Mouse (Mus musculus) liver, embryonic 14.5 days (tissue): ENCODE results near the gene Vmn1r24. TPM values are rescaled to one million over a fixed set of nuclear protein-coding genes. Genes with fewer than 3 reads are reported as not detected.
"Not testable (repeated sequence)": the region's sequence is repeated elsewhere in the genome, so short reads cannot be mapped to it uniquely, and the experiment has no call there.

Experiments used
- ATAC-seq: fragments of 200-750 bp; cut with Nextera tagmentation; 2 replicates; pipeline ENCODE4 v1.8.0; 2017; ENCODE audit warnings: moderate number of reproducible peaks, mild to moderate bottlenecking, moderate library complexity; ENCODE audit not compliant: insufficient read depth
- DNase-seq, 3 experiments: peaks; one replicate each; pipeline ENCODE4 v3.0.0-alpha.2; 2012 to 2013; ENCODE audit warnings: low read depth in 3 of 3, low spot score in 3 of 3
- H3K27ac ChIP-seq: fragments of 300-500 bp; sonication (generic); 2 replicates; pipeline ENCODE4 v1.5.1; 2014; ENCODE audit warnings: moderate library complexity, mild to moderate bottlenecking, control low read depth, inconsistent platforms
- H3K27me3 ChIP-seq: fragments of 300-500 bp; sonication (generic); 2 replicates; pipeline ENCODE4 v1.6.1; 2014; ENCODE audit warnings: mild to moderate bottlenecking, low read length, moderate library complexity; ENCODE audit not compliant: control insufficient read depth, insufficient read depth
- H3K36me3 ChIP-seq: fragments of 300-500 bp; sonication (generic); replicated peaks from 2 replicates; pipeline ENCODE4 v1.6.1; 2014; ENCODE audit warnings: low read depth; ENCODE audit not compliant: control insufficient read depth, insufficient read depth
- H3K4me1 ChIP-seq, 2 experiments: fragments of 200-500 bp in 1 of 2; fragments of 300-500 bp in 1 of 2; sonication (generic) in 1 of 2; replicated peaks; 2 replicates each; pipeline ENCODE4 v1.6.1; 2012 to 2014; ENCODE audit warnings: antibody characterized with exemption in 1 of 2, inconsistent platforms in 1 of 2, low read length in 1 of 2; ENCODE audit not compliant: control insufficient read depth in 2 of 2, insufficient read depth in 2 of 2
- H3K4me2 ChIP-seq: fragments of 300-500 bp; sonication (generic); 2 replicates; pipeline ENCODE4 v1.6.1; 2014; ENCODE audit warnings: low read depth, mild to moderate bottlenecking, control low read depth, moderate library complexity
- H3K4me3 ChIP-seq, 2 experiments: fragments of 200-500 bp in 1 of 2; fragments of 300-500 bp in 1 of 2; sonication (generic) in 1 of 2; 2 replicates each; pipeline ENCODE4 v1.5.1; 2012 to 2014; ENCODE audit warnings: low read depth in 2 of 2, low read length in 2 of 2, mild to moderate bottlenecking in 2 of 2, control low read depth in 1 of 2, inconsistent platforms in 1 of 2, moderate library complexity in 1 of 2; ENCODE audit not compliant: insufficient read depth in 1 of 2
- H3K9ac ChIP-seq: fragments of 300-500 bp; sonication (generic); replicated peaks from 2 replicates; pipeline ENCODE4 v1.6.1; 2014; ENCODE audit warnings: mild to moderate bottlenecking, control low read depth, moderate library complexity
- H3K9me3 ChIP-seq: fragments of 300-500 bp; sonication (generic); 2 replicates; pipeline ENCODE4 v1.6.1; 2016; ENCODE audit warnings: low read length, mixed read lengths; ENCODE audit not compliant: control insufficient read depth
- CTCF ChIP-seq: IDR thresholded peaks from 2 replicates; pipeline ENCODE4 v1.5.1; 2016; ENCODE audit warnings: antibody characterized with exemption, low read depth, control low read depth
- EP300 ChIP-seq: IDR thresholded peaks from 2 replicates; pipeline ENCODE4 v1.6.1; 2016; ENCODE audit warnings: antibody characterized with exemption, low read depth
- WGBS: fragments of 180-500 bp; shearing (Covaris S2); extraction: QIAGEN DNeasy Blood & Tissue Kit; methylation state at CpG from one replicate; pipeline ENCODE4 v1.1.7; 2014; ENCODE audit not compliant: insufficient replicate concordance; 5-methylcytosine and 5-hydroxymethylcytosine counted together
- polyA plus RNA-seq, 2 experiments: library from polyadenylated mRNA; depleted of rRNA in 1 of 2; stranded (reverse) in 1 of 2; unstranded in 1 of 2; fragments of >200 nt; fragmentation: Nextera tagmentation in 1 of 2; extraction: Ambion mirVana in 1 of 2; gene quantifications; 2 replicates each; pipeline versions ENCODE4 v1.2.1 to v1.2.3; 2012 to 2014

Gene Vmn1r24
- not detected in 2 replicates for polyA plus RNA-seq (2012; rRNA removed)
- polyA plus RNA-seq (2014; fragmentation: Nextera tagmentation; extraction: Ambion mirVana) = not detected in 2 replicates

DNA sequence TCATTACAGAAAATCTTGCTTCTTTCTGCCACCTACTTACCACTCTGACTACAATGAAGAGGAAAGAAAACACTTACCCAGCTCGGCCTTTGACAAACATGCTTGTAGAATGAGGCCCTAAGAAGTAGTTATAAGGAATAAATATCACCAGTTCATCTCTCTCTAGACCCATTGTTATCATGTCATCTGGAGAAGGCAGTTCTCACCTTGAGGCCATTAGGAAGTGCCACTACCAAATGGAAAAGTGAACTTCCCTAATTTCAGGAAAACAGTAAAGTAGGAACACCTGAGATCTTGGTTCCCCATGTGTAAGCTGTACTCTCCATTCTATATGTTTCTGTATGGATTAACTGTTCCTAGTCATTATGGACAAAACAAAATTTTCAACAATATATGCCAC lies at the start of gene Vmn1r24:
TSS of gene Vmn1r24 (minus strand) at position 101 of the 400 bp plus-strand sequence.
- 44% methylated on average over 1 of the region's 1 CpGs for WGBS
- not testable (repeated sequence) for H3K27me3 ChIP-seq, H3K9me3 ChIP-seq, ATAC-seq, H3K9ac ChIP-seq, H3K36me3 ChIP-seq, DNase-seq, H3K4me3 ChIP-seq, H3K4me2 ChIP-seq, H3K4me1 ChIP-seq, H3K27ac ChIP-seq

DNA sequence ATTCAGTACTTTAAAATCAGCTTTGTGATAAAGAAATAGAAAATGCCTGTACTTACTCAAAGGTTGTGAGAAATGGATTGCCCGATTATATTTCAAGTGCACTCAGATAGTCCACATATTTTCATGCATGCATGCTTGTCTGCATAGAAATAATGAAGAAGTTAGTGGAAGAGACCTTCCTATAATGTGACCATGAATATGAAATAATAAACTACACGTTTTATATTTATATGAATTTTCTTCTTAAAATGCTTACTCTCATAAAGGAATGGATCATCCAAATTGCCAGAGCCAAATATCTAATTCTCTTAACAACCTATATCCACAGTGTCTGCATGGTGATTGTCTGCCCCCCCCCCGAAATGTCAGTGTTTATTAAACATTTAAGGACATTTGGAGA lies 19.4 kb upstream of the Vmn1r24 start, which contains the start of gene Vmn1r25:
TSS of gene Vmn1r25 (minus strand) at position 101 of the 400 bp plus-strand sequence.
- Histone ChIP-seq H3K4me1 (no peaks in the 10 kb centered on the region), H3K27me3 (no peaks in the 10 kb centered on the region), H3K36me3 (no peaks in the 10 kb centered on the region), H3K9me3 (no peaks in the 10 kb centered on the region), H3K4me3 (no peak within 1 kb of the TSS), H3K9ac (no peak within 1 kb of the TSS), H3K27ac (no peak within 1 kb of the TSS), H3K4me2 (no peak within 1 kb of the TSS)
- WGBS = 34% methylated on average over 3 of the region's 3 CpGs
- ATAC-seq (no peak), DNase-seq (no peak)
- no peak for TF ChIP-seq EP300
- TF ChIP-seq CTCF = no peak

DNA sequence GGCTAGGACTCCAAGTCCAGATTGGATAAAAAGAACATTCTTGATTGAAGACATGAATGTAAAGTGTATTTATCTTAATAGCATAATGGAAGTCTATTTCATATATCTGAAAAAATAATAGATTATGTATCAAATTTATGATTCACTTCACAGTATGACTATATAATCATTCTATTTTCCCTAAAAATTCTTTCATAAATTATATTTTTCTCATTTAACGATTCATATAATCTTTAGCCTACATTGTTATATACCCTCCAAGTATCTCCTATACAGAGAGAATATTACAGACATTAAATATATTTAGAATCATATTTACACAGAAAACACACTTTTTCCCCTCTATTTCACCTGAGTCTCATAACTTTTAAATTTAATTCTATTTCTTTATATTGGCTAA lies 34.6 kb downstream of the Vmn1r24 start, which contains the start of gene Vmn1r23:
TSS of gene Vmn1r23 (minus strand) at position 101 of the 400 bp plus-strand sequence.
- WGBS = 62% methylated on average over 1 of the region's 1 CpGs

DNA sequence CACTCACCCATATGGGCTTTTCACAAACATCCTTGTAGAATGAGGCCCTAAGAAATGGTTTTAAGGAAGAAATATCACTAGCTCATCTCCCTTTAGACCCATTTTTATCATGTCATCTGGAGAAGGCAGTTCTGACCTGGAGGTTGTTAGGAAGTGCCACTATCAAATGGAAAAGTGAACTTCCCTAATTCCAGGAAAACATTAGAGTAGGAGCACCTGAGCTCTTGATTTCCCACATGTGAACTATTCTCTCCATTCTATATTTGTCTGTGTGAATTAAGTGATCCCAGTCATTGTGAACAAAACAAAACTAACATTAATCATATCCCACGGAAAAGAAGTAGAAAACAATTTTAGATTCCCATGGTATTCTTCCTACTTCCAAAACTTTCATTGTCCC lies 53.4 kb downstream of the Vmn1r24 start, which contains the start of gene Vmn1r22:
TSS of gene Vmn1r22 (minus strand) at position 101 of the 400 bp plus-strand sequence.
- Histone ChIP-seq H3K36me3 (no peaks in the 10 kb centered on the region), H3K27me3 (no peaks in the 10 kb centered on the region), H3K4me1 (no peaks in the 10 kb centered on the region), H3K9me3 (no peaks in the 10 kb centered on the region), H3K9ac (no peak within 1 kb of the TSS), H3K4me3 (no peak within 1 kb of the TSS), H3K27ac (no peak within 1 kb of the TSS), H3K4me2 (no peak within 1 kb of the TSS)
- TF ChIP-seq EP300 (no peak), CTCF (no peak)
- no peak for DNase-seq
- 60% methylated on average over 1 of the region's 1 CpGs for WGBS
- no peak for ATAC-seq

More for the DNA sequence above, 34.6 kb downstream of the Vmn1r24 start, which contains the start of gene Vmn1r23:
- no peak within 1 kb of the TSS for H3K9ac ChIP-seq
- ATAC-seq = no peak
- no peaks in the 10 kb centered on the region for H3K9me3 ChIP-seq
- H3K36me3 ChIP-seq = no peaks in the 10 kb centered on the region
- no peaks in the 10 kb centered on the region for H3K4me1 ChIP-seq
- no peak within 1 kb of the TSS for H3K27ac ChIP-seq
- TF ChIP-seq EP300 (no peak), CTCF (no peak)
- no peak within 1 kb of the TSS for H3K4me3 ChIP-seq
- no peak within 1 kb of the TSS for H3K4me2 ChIP-seq
- no peaks in the 10 kb centered on the region for H3K27me3 ChIP-seq
- no peak for DNase-seq

Other genes with a start within 250 kb of the Vmn1r24 start
- 28.3 and 31.2 TPM in 2 replicates for gene Vopp1, start 136.3 kb downstream of the Vmn1r24 start, polyA plus RNA-seq (2012; rRNA removed)
- 26.8 and 29.7 TPM in 2 replicates for gene Vopp1, start 136.3 kb downstream of the Vmn1r24 start, polyA plus RNA-seq (2014; fragmentation: Nextera tagmentation; extraction: Ambion mirVana)
- not detected in 2 replicates for gene Vmn1r21, start 111.2 kb downstream of the Vmn1r24 start, polyA plus RNA-seq (2012; rRNA removed)
- not detected in 2 replicates for gene Vmn1r21, start 111.2 kb downstream of the Vmn1r24 start, polyA plus RNA-seq (2014; fragmentation: Nextera tagmentation; extraction: Ambion mirVana)
- not detected in 2 replicates for gene Vmn1r22, start 53.5 kb downstream of the Vmn1r24 start, polyA plus RNA-seq (2012; rRNA removed)
- not detected in 2 replicates for gene Vmn1r22, start 53.5 kb downstream of the Vmn1r24 start, polyA plus RNA-seq (2014; fragmentation: Nextera tagmentation; extraction: Ambion mirVana)
- gene Vmn1r23, start 34.7 kb downstream of the Vmn1r24 start, polyA plus RNA-seq (2012; rRNA removed) = not detected in 2 replicates
- not detected in 2 replicates for gene Vmn1r23, start 34.7 kb downstream of the Vmn1r24 start, polyA plus RNA-seq (2014; fragmentation: Nextera tagmentation; extraction: Ambion mirVana)
- not detected in 2 replicates for gene Vmn1r25, start 19.3 kb upstream of the Vmn1r24 start, polyA plus RNA-seq (2012; rRNA removed)
- gene Vmn1r25, start 19.3 kb upstream of the Vmn1r24 start, polyA plus RNA-seq (2014; fragmentation: Nextera tagmentation; extraction: Ambion mirVana) = not detected in 2 replicates
- gene Vmn1r26, start 53.7 kb upstream of the Vmn1r24 start, polyA plus RNA-seq (2012; rRNA removed) = not detected in 2 replicates
- not detected in 2 replicates for gene Vmn1r26, start 53.7 kb upstream of the Vmn1r24 start, polyA plus RNA-seq (2014; fragmentation: Nextera tagmentation; extraction: Ambion mirVana)